Mouse (Mus musculus) heart, adult 2 months (tissue): ENCODE measurements at regions not wholly inside any gene's neighbourhood (a gene's known extent, or its start where the extent isn't known, plus 50 kb on each side); places are given as distances from the start of the nearest gene placed in this dataset.

Experiments used
- CTCF ChIP-seq: fragments of 200-600 bp; IDR thresholded peaks from 2 replicates; pipeline ENCODE4 v1.8.1; 2022; ENCODE audit warnings: antibody characterized with exemption, mild to moderate bottlenecking, moderate library complexity
- EP300 ChIP-seq: fragments of 200-500 bp; IDR thresholded peaks from 2 replicates; pipeline ENCODE4 v1.6.1; 2011; ENCODE audit warnings: low read depth, low read length, control low read depth; ENCODE audit not compliant: insufficient read depth

- no peak for TF ChIP-seq EP300
- TF ChIP-seq CTCF = no peak
Observed at GRCm38 (mm10) chr1:73112711-73113110, 97.0 kb upstream of the Tnp1 start.
